8 mouse cellular contexts compared by ENCODE assay signal in genomic region chr5:114052246-114052761, GRCm38 (mm10). TPM values are rescaled to one million over a fixed set of nuclear protein-coding genes. Genes with fewer than 3 reads are reported as not detected.
DNase-seq lines count a peak whose midpoint lies in the region; ATAC-seq and TF ChIP-seq lines count a peak whose summit lies in the region.

No protein-coding gene starts in this region.

- no peaks in the 10 kb centered on the region for H3K9me3 ChIP-seq in limb, embryonic 14.5 days (ENCODE audit: control insufficient read depth, low read length)
- H3K9me3 ChIP-seq in stomach, embryonic 14.5 days (ENCODE audit: control insufficient read depth, low read depth, low read length): no peaks in the 10 kb centered on the region

- ATAC-seq in limb, embryonic 14.5 days (ENCODE audit: low FRiP score, low read depth): peak; percentile 37; the same call in 1 of the 2 replicates
- ATAC-seq in monocyte, adult 5-6 weeks (replicated peaks; ENCODE audit: insufficient number of reproducible peaks, low FRiP score, low TSS enrichment, poor library complexity, severe bottlenecking): peak; percentile 62; the same call in 1 of the 2 replicates
- no peak; the same call in 1 of the 2 replicates for ATAC-seq in stomach, embryonic 14.5 days (ENCODE audit: insufficient number of reproducible peaks, insufficient read depth, low FRiP score, low read depth)

- peak; percentile 78 for TF ChIP-seq CTCF in cerebellum, adult 2 months (IDR thresholded peaks at IDR 0.05; ENCODE audit: borderline replicate concordance, insufficient read depth, low read depth, low read length)

- no peaks in the 10 kb centered on the region for H3K36me3 ChIP-seq in limb, embryonic 14.5 days (ENCODE audit: control insufficient read depth, insufficient read depth, low read length)
- no peaks in the 10 kb centered on the region for H3K36me3 ChIP-seq in stomach, embryonic 14.5 days (ENCODE audit: control insufficient read depth, insufficient read depth, low read length)

- H3K4me3 ChIP-seq in cerebellum, adult 2 months (replicated peaks; ENCODE audit: insufficient read depth, low read depth, low read length): peak overlapping the region; percentile 24
- H3K4me3 ChIP-seq in limb, embryonic 14.5 days (replicated peaks; ENCODE audit: low read length): no peak overlapping the region
- no peak overlapping the region for H3K4me3 ChIP-seq in stomach, embryonic 14.5 days (ENCODE audit: low read depth, low read length)

- no peak for TF ChIP-seq POLR2A in cerebellum, adult 2 months (IDR thresholded peaks at IDR 0.05; ENCODE audit: borderline replicate concordance, insufficient read depth, low read length)
- TF ChIP-seq POLR2A in limb, embryonic 14.5 days (IDR thresholded peaks at IDR 0.05; ENCODE audit: borderline replicate concordance, extremely low read depth, insufficient read depth, insufficient read length): no peak

- no peak overlapping the region for H3K27ac ChIP-seq in cerebellum, adult 2 months (ENCODE audit: insufficient read depth, low read length)
- H3K27ac ChIP-seq in limb, embryonic 14.5 days (replicated peaks; ENCODE audit: low read depth, low read length): no peak overlapping the region
- no peak overlapping the region for H3K27ac ChIP-seq in stomach, embryonic 14.5 days (ENCODE audit: low read length)

- no peak overlapping the region; the same call in 1 of the 2 replicates for H3K4me2 ChIP-seq in limb, embryonic 14.5 days (replicated peaks; ENCODE audit: low read depth, low read length, severe bottlenecking)
- H3K4me2 ChIP-seq in stomach, embryonic 14.5 days (replicated peaks; ENCODE audit: low read depth, low read length): 0 out of 2 replicates have a peak overlapping the region, but pooled peaks have one; percentile 12

- H3K27me3 ChIP-seq in cerebellum, adult 2 months (ENCODE audit: control insufficient read depth, insufficient read depth, low read length): no peaks in the 10 kb centered on the region
- no peaks in the 10 kb centered on the region for H3K27me3 ChIP-seq in limb, embryonic 14.5 days (ENCODE audit: control insufficient read depth, insufficient read depth, low read length)
- H3K27me3 ChIP-seq in stomach, embryonic 14.5 days (ENCODE audit: control insufficient read depth, insufficient read depth, low read length): no peaks in the 10 kb centered on the region

- H3K9ac ChIP-seq in limb, embryonic 14.5 days (ENCODE audit: low read depth, low read length, severe bottlenecking): no peak overlapping the region
- no peak overlapping the region for H3K9ac ChIP-seq in stomach, embryonic 14.5 days (replicated peaks; ENCODE audit: low read depth, low read length)

- H3K4me1 ChIP-seq in cerebellum, adult 2 months (ENCODE audit: control insufficient read depth, insufficient read depth, low read length): peaks cover 7% of the 10 kb centered on the region
- no peaks in the 10 kb centered on the region for H3K4me1 ChIP-seq in limb, embryonic 14.5 days (ENCODE audit: control insufficient read depth, insufficient read depth, low read length)
- no peaks in the 10 kb centered on the region; the same call in 1 of the 2 replicates for H3K4me1 ChIP-seq in stomach, embryonic 14.5 days (ENCODE audit: control insufficient read depth, insufficient read depth, low read length)

- 9% methylated on average over 9 of the region's 9 CpGs for WGBS in cerebellum, adult 2 months
- whole genome bisulfite sequencing in limb, embryonic 14.5 days: 27% methylated on average over 9 of the region's 9 CpGs
- WGBS in stomach, embryonic 14.5 days: 28% methylated on average over 9 of the region's 9 CpGs

- DNase-seq in left cerebral cortex, adult 18-20 months (ENCODE audit: low spot score in 2 of 2): peak; percentile 46 to 48
- no peak for DNase-seq in left cerebral cortex, adult 11 months (ENCODE audit: low spot score)
- DNase-seq in cerebellum, adult 2 months: peak; percentile 59 to 75
- peak; percentile 81 for DNase-seq in gastrocnemius, postnatal 10 days
- DNase-seq in hindlimb bud, embryonic 11.5 days (ENCODE audit: extremely low spot score, low read depth, low spot score): peak; percentile 24
- DNase-seq in limb, embryonic 14.5 days (ENCODE audit: low spot score): peak; percentile 66

RNA-seq across cellular contexts. Expression of gene Usp30, which starts 13.0 kb away (rescaled TPM):
- 10 to 100 TPM; 34.9 to 36.9 TPM for total RNA-seq in left cerebral cortex, adult 18-20 months (2021)
- 42.9 and 44.1 TPM in 2 replicates for polyA plus RNA-seq in cerebellum, adult 2 months (2012; rRNA removed)
- 10 to 100 TPM in 1 of 2 experiments, 1 to 10 TPM in 1; 9.6 to 10.1 TPM for total RNA-seq in gastrocnemius, postnatal 10 days (2021)
- 29.0 and 35.3 TPM in 2 replicates for polyA plus RNA-seq in limb, embryonic 14.5 days (2012; rRNA removed)
- polyA plus RNA-seq in limb, embryonic 14.5 days (2014; fragmentation: Nextera tagmentation; extraction: Ambion mirVana): 11.4 and 13.4 TPM in 2 replicates
- 3.3 to 14.0 TPM (median 11.0 TPM) in 3 replicates for total RNA-seq in monocyte, adult 5-6 weeks (2017)
- polyA plus RNA-seq in stomach, embryonic 14.5 days (2014; fragmentation: Nextera tagmentation; extraction: Ambion mirVana): 10.2 and 10.5 TPM in 2 replicates

RNA-seq across cellular contexts. Expression of gene Svop, which starts 39.1 kb away (rescaled TPM):
- 100 to 1,000 TPM; 187 to 192 TPM for total RNA-seq in left cerebral cortex, adult 18-20 months (2021)
- polyA plus RNA-seq in cerebellum, adult 2 months (2012; rRNA removed): 95.3 and 95.7 TPM in 2 replicates
- under 1 TPM; 0.21 to 0.27 TPM for total RNA-seq in gastrocnemius, postnatal 10 days (2021)
- 0.10 and 0.21 TPM in 2 replicates for polyA plus RNA-seq in limb, embryonic 14.5 days (2012; rRNA removed)
- polyA plus RNA-seq in limb, embryonic 14.5 days (2014; fragmentation: Nextera tagmentation; extraction: Ambion mirVana): 0.11 TPM in 1 of 2 replicates, not detected in the other
- not detected in 3 replicates for total RNA-seq in monocyte, adult 5-6 weeks (2017)
- polyA plus RNA-seq in stomach, embryonic 14.5 days (2014; fragmentation: Nextera tagmentation; extraction: Ambion mirVana): 2.9 and 3.0 TPM in 2 replicates

RNA-seq across cellular contexts. Expression of gene Dao, which starts 48.8 kb away (rescaled TPM):
- not detected for total RNA-seq in left cerebral cortex, adult 18-20 months (2021)
- 51.3 and 63.2 TPM in 2 replicates for polyA plus RNA-seq in cerebellum, adult 2 months (2012; rRNA removed)
- total RNA-seq in gastrocnemius, postnatal 10 days (2021): not detected
- 0.05 TPM in 1 of 2 replicates, not detected in the other for polyA plus RNA-seq in limb, embryonic 14.5 days (2012; rRNA removed)
- not detected in 2 replicates for polyA plus RNA-seq in limb, embryonic 14.5 days (2014; fragmentation: Nextera tagmentation; extraction: Ambion mirVana)
- total RNA-seq in monocyte, adult 5-6 weeks (2017): not detected in 3 replicates
- polyA plus RNA-seq in stomach, embryonic 14.5 days (2014; fragmentation: Nextera tagmentation; extraction: Ambion mirVana): 0.16 and 0.17 TPM in 2 replicates

RNA-seq across cellular contexts. Expression of gene Ssh1, which starts 58.6 kb away (rescaled TPM):
- total RNA-seq in left cerebral cortex, adult 18-20 months (2021): 10 to 100 TPM; 24.3 to 27.1 TPM
- polyA plus RNA-seq in cerebellum, adult 2 months (2012; rRNA removed): 15.0 and 16.7 TPM in 2 replicates
- total RNA-seq in gastrocnemius, postnatal 10 days (2021): 10 to 100 TPM; 11.1 to 11.2 TPM
- 12.0 and 15.6 TPM in 2 replicates for polyA plus RNA-seq in limb, embryonic 14.5 days (2012; rRNA removed)
- polyA plus RNA-seq in limb, embryonic 14.5 days (2014; fragmentation: Nextera tagmentation; extraction: Ambion mirVana): 21.9 and 24.6 TPM in 2 replicates
- total RNA-seq in monocyte, adult 5-6 weeks (2017): 11.1 to 23.4 TPM (median 17.9 TPM) in 3 replicates
- 22.2 and 25.0 TPM in 2 replicates for polyA plus RNA-seq in stomach, embryonic 14.5 days (2014; fragmentation: Nextera tagmentation; extraction: Ambion mirVana)

Comparison
In these comparisons a context has a peak if more than half of its experiments do, and no peak if none do; other contexts are left out.
1. RNA of gene Svop, which starts 39.1 kb away (total RNA-seq): 187 to 192 TPM in left cerebral cortex, adult 18-20 months; 0.21 to 0.27 TPM in gastrocnemius, postnatal 10 days and not detected in monocyte, adult 5-6 weeks; every median in the first group is over 100 times any median in the second.